In genomic region chr4:116876995-116877728, GRCm38 (mm10) we compare ENCODE assay signal across 8 mouse cellular contexts. TPM values are rescaled to one million over a fixed set of nuclear protein-coding genes. Genes with fewer than 3 reads are reported as not detected.
DNase-seq lines count a peak whose midpoint lies in the region; ATAC-seq and TF ChIP-seq lines count a peak whose summit lies in the region.

Zswim5 (plus strand) TSS chr4:116877376.

- H3K4me1 ChIP-seq in forebrain, embryonic 14.5 days (ENCODE audit: control insufficient read depth, insufficient read depth, low read length): peaks cover 4% of the 10 kb centered on the region; the same call in 1 of the 2 replicates
- H3K4me1 ChIP-seq in heart, postnatal 0 days (ENCODE audit: control insufficient read depth, insufficient read depth): no peaks in the 10 kb centered on the region; the same call in 1 of the 2 replicates
- no peaks in the 10 kb centered on the region for H3K4me1 ChIP-seq in liver, embryonic 14.5 days (replicated peaks; ENCODE audit: control insufficient read depth in 2 of 2, insufficient read depth in 2 of 2, low read length in 1 of 2)
- no peaks in the 10 kb centered on the region; the same call in 1 of the 2 replicates for H3K4me1 ChIP-seq in neural tube, embryonic 12.5 days

- H3K9me3 ChIP-seq in forebrain, embryonic 14.5 days (replicated peaks; ENCODE audit: control insufficient read depth, low read length): no peaks in the 10 kb centered on the region
- no peaks in the 10 kb centered on the region for H3K9me3 ChIP-seq in heart, postnatal 0 days (replicated peaks; ENCODE audit: control insufficient read depth, low read length)
- no peaks in the 10 kb centered on the region for H3K9me3 ChIP-seq in liver, embryonic 14.5 days (ENCODE audit: control insufficient read depth, low read length)
- H3K9me3 ChIP-seq in neural tube, embryonic 12.5 days: no peaks in the 10 kb centered on the region

- no peak for TF ChIP-seq EP300 in heart, postnatal 0 days (IDR thresholded peaks at IDR 0.05; ENCODE audit: low read depth)
- no peak for TF ChIP-seq EP300 in liver, embryonic 14.5 days (IDR thresholded peaks at IDR 0.05; ENCODE audit: low read depth)

- no peaks in the 10 kb centered on the region for H3K27me3 ChIP-seq in forebrain, embryonic 14.5 days (replicated peaks; ENCODE audit: control insufficient read depth, insufficient read depth, low read length)
- H3K27me3 ChIP-seq in heart, postnatal 0 days (ENCODE audit: control insufficient read depth, insufficient read depth, low read length): peaks cover 15% of the 10 kb centered on the region; the same call in 1 of the 2 replicates
- H3K27me3 ChIP-seq in liver, embryonic 14.5 days (ENCODE audit: control insufficient read depth, insufficient read depth, low read length): peaks cover 50% of the 10 kb centered on the region
- H3K27me3 ChIP-seq in neural tube, embryonic 12.5 days (replicated peaks): no peaks in the 10 kb centered on the region

- H3K36me3 ChIP-seq in forebrain, embryonic 14.5 days (ENCODE audit: control insufficient read depth, insufficient read depth, low read length): no peaks in the 10 kb centered on the region
- no peaks in the 10 kb centered on the region for H3K36me3 ChIP-seq in heart, postnatal 0 days (replicated peaks; ENCODE audit: control insufficient read depth, insufficient read depth, low read length)
- no peaks in the 10 kb centered on the region for H3K36me3 ChIP-seq in liver, embryonic 14.5 days (replicated peaks; ENCODE audit: control insufficient read depth, insufficient read depth, low read depth)
- no peaks in the 10 kb centered on the region for H3K36me3 ChIP-seq in neural tube, embryonic 12.5 days

- no peak for TF ChIP-seq CTCF in heart, postnatal 0 days (IDR thresholded peaks at IDR 0.05; ENCODE audit: low read depth)
- TF ChIP-seq CTCF in liver, embryonic 14.5 days (IDR thresholded peaks at IDR 0.05; ENCODE audit: low read depth): no peak

- peak within 1 kb of the TSS; percentile 86 for H3K4me3 ChIP-seq in forebrain, embryonic 14.5 days (ENCODE audit: low read depth, low read length)
- H3K4me3 ChIP-seq in heart, postnatal 0 days (ENCODE audit: low read depth, low read length): peak within 1 kb of the TSS; percentile 95
- peak within 1 kb of the TSS; percentile 44 to 60 for H3K4me3 ChIP-seq in liver, embryonic 14.5 days (ENCODE audit: insufficient read depth in 1 of 2, low read depth in 2 of 2, low read length in 2 of 2)
- H3K4me3 ChIP-seq in neural tube, embryonic 12.5 days: peak within 1 kb of the TSS; percentile 93

- peak within 1 kb of the TSS; percentile 99 for H3K27ac ChIP-seq in forebrain, embryonic 14.5 days (ENCODE audit: low read depth, low read length)
- H3K27ac ChIP-seq in heart, postnatal 0 days (ENCODE audit: low read depth): peak within 1 kb of the TSS; percentile 74
- H3K27ac ChIP-seq in liver, embryonic 14.5 days: no peak within 1 kb of the TSS
- peak within 1 kb of the TSS; percentile 94 for H3K27ac ChIP-seq in neural tube, embryonic 12.5 days

- peak; percentile 56 for DNase-seq in ES-CJ7 (ENCODE audit: low read depth, low spot score)
- DNase-seq in c-Kit-positive CD71-positive TER-119-positive erythroid progenitor cells, embryonic 14.5 days (ENCODE audit: low spot score): peak; percentile 3
- peak; percentile 90 for DNase-seq in forebrain, embryonic 14.5 days (ENCODE audit: low spot score)
- peak; percentile 39 for DNase-seq in heart, postnatal 0 days (ENCODE audit: low spot score)
- peak; percentile 70 to 84 for DNase-seq in kidney, postnatal 36 days
- DNase-seq in liver, embryonic 14.5 days (ENCODE audit: low read depth in 3 of 3, low spot score in 3 of 3): no peak
- DNase-seq in testis, postnatal 10 days (ENCODE audit: low spot score): peak; percentile 72

- H3K9ac ChIP-seq in forebrain, embryonic 14.5 days (ENCODE audit: low read length): peak within 1 kb of the TSS; percentile 93
- H3K9ac ChIP-seq in heart, postnatal 0 days (replicated peaks; ENCODE audit: low read depth, low read length): peak within 1 kb of the TSS; percentile 67
- 0 out of 2 replicates have a peak within 1 kb of the TSS, but pooled peaks have one; percentile 2 for H3K9ac ChIP-seq in liver, embryonic 14.5 days (replicated peaks)
- peak within 1 kb of the TSS; percentile 95 for H3K9ac ChIP-seq in neural tube, embryonic 12.5 days

- WGBS in forebrain, embryonic 14.5 days: 0% methylated on average over 77 of the region's 104 CpGs
- WGBS in heart, postnatal 0 days: under 1% methylated on average over 81 of the region's 104 CpGs
- WGBS in liver, embryonic 14.5 days (ENCODE audit: insufficient replicate concordance): under 1% methylated on average over 100 of the region's 104 CpGs
- under 1% methylated on average over 104 of the region's 104 CpGs for WGBS in neural tube, embryonic 12.5 days

- peak within 1 kb of the TSS; percentile 69 for H3K4me2 ChIP-seq in forebrain, embryonic 14.5 days (ENCODE audit: low read length)
- peak within 1 kb of the TSS; percentile 99 for H3K4me2 ChIP-seq in heart, postnatal 0 days (ENCODE audit: low read depth, low read length)
- peak within 1 kb of the TSS; percentile 65 for H3K4me2 ChIP-seq in liver, embryonic 14.5 days (ENCODE audit: low read depth)
- H3K4me2 ChIP-seq in neural tube, embryonic 12.5 days (replicated peaks): peak within 1 kb of the TSS; percentile 74

- peak; percentile 92 for ATAC-seq in forebrain, embryonic 14.5 days
- peak; percentile 91 for ATAC-seq in heart, postnatal 0 days (ENCODE audit: insufficient read depth, low read depth)
- peak; percentile 47; the same call in 1 of the 2 replicates for ATAC-seq in liver, embryonic 14.5 days (ENCODE audit: insufficient read depth)
- peak; percentile 91 for ATAC-seq in neural tube, embryonic 12.5 days (ENCODE audit: low FRiP score, low read depth)

RNA-seq across cellular contexts. Expression of gene Zswim5, which starts in this region (rescaled TPM):
- 8.5 and 11.1 TPM in 2 replicates for polyA plus RNA-seq in forebrain, embryonic 14.5 days (2014; fragmentation: Nextera tagmentation; extraction: Ambion mirVana)
- total RNA-seq in heart, postnatal 0 days (2014; rRNA removed; ENCODE audit: low replicate concordance): 1.4 and 1.5 TPM in 2 replicates
- 0.34 TPM in 2 replicates for polyA plus RNA-seq in heart, postnatal 0 days (2015; fragmentation: Nextera tagmentation; extraction: Ambion mirVana)
- 0.06 and 0.10 TPM in 2 replicates for polyA plus RNA-seq in liver, embryonic 14.5 days (2012; rRNA removed)
- polyA plus RNA-seq in liver, embryonic 14.5 days (2014; fragmentation: Nextera tagmentation; extraction: Ambion mirVana): 0.03 and 0.04 TPM in 2 replicates
- 10.2 and 10.4 TPM in 2 replicates for polyA plus RNA-seq in neural tube, embryonic 12.5 days (2016; fragmentation: Nextera tagmentation; extraction: Ambion mirVana)

Comparison
In these comparisons a context has a peak if more than half of its experiments do, and no peak if none do; other contexts are left out.
1. Peak in ATAC-seq, H3K4me3 ChIP-seq, H3K9ac ChIP-seq and H3K4me2 ChIP-seq in liver, embryonic 14.5 days; RNA of the gene not detected or under 1 TPM.
2. DNase-seq: peak in ES-CJ7 (single experiment), c-Kit-positive CD71-positive TER-119-positive erythroid progenitor cells, embryonic 14.5 days (single experiment), forebrain, embryonic 14.5 days (single experiment), heart, postnatal 0 days (single experiment), kidney, postnatal 36 days (2 of 2) and testis, postnatal 10 days (single experiment); none in liver, embryonic 14.5 days (0 of 3).
3. H3K9ac ChIP-seq: peak in every context shown above with its lines; median percentile 95 in neural tube, embryonic 12.5 days; 93 in forebrain, embryonic 14.5 days; 67 in heart, postnatal 0 days; 2 in liver, embryonic 14.5 days.
4. Peak in every context shown above with its lines, with median percentiles within 50 percentile points of each other: ATAC-seq, H3K4me2 ChIP-seq and H3K4me3 ChIP-seq.